Mouse (Mus musculus) limb, embryonic 15.5 days (tissue): ENCODE measurements around the gene Apaf1. TPM values are rescaled to one million over a fixed set of nuclear protein-coding genes. Genes with fewer than 3 reads are reported as not detected.

Experiments
- ATAC-seq: fragments of 200-750 bp; cut with Nextera tagmentation; 2 replicates; pipeline ENCODE4 v1.8.0; 2017; ENCODE audit warnings: low read depth, moderate TSS enrichment; ENCODE audit not compliant: insufficient number of reproducible peaks, low FRiP score, low TSS enrichment
- H3K27ac ChIP-seq: fragments of 300-500 bp; sonication (generic); 2 replicates; pipeline ENCODE4 v1.5.1; 2015; ENCODE audit warnings: moderate library complexity, mild to moderate bottlenecking, inconsistent platforms
- H3K27me3 ChIP-seq: fragments of 300-500 bp; sonication (generic); 2 replicates; pipeline ENCODE4 v1.6.1; 2015; ENCODE audit warnings: inconsistent platforms
- H3K36me3 ChIP-seq: fragments of 300-500 bp; sonication (generic); 2 replicates; pipeline ENCODE4 v1.6.1; 2015; ENCODE audit warnings: inconsistent platforms
- H3K4me1 ChIP-seq: fragments of 300-500 bp; sonication (generic); 2 replicates; pipeline ENCODE4 v1.6.1; 2015; ENCODE audit warnings: inconsistent platforms
- H3K4me2 ChIP-seq: fragments of 300-500 bp; sonication (generic); 2 replicates; pipeline ENCODE4 v1.6.1; 2015; ENCODE audit warnings: mild to moderate bottlenecking, inconsistent platforms
- H3K4me3 ChIP-seq: fragments of 300-500 bp; sonication (generic); 2 replicates; pipeline ENCODE4 v1.5.1; 2015; ENCODE audit warnings: mild to moderate bottlenecking, inconsistent platforms
- H3K9ac ChIP-seq: fragments of 300-500 bp; sonication (generic); 2 replicates; pipeline ENCODE4 v1.6.1; 2015; ENCODE audit warnings: inconsistent platforms
- H3K9me3 ChIP-seq: fragments of 300-500 bp; sonication (generic); 2 replicates; pipeline ENCODE4 v1.6.1; 2016; ENCODE audit warnings: inconsistent platforms
- WGBS: fragments of 180-500 bp; shearing (Covaris S2); methylation state at CpG from one replicate; pipeline ENCODE4 v1.1.7; 2015; 5-methylcytosine and 5-hydroxymethylcytosine counted together
- polyA plus RNA-seq: library from polyadenylated mRNA; unstranded; fragments of >200 nt; fragmentation: Nextera tagmentation; extraction: Ambion mirVana; gene quantifications from 2 replicates; pipeline ENCODE4 v1.2.1, GENCODE M21; 2015

Gene Apaf1
- polyA plus RNA-seq, 1 experiment from 2014 or later = 24.3 TPM

DNA sequence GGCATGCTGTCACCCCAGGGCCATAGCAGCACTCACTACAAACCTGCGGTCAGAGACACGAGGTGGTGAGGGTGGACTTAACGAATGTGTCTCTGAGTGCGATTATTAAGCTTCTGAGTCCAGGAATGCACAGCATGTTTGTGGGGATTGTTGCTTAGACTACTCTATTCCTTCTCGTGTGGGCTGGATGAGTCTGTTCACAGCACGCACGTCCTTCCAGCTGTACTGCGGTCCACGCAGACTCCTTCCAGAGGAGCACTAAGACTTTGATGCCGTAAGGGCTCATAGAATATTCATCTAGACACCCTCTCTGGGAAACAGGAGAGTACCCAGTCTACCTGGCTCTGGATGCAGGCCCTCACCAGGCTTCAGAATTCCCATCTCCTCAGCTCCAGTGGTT is 114.3 kb downstream of the Apaf1 start:
- H3K4me3 ChIP-seq = no peak overlapping the region
- H3K36me3 ChIP-seq = no peaks in the 10 kb centered on the region
- H3K9me3 ChIP-seq = no peaks in the 10 kb centered on the region
- no peak overlapping the region for H3K4me2 ChIP-seq
- ATAC-seq = no peak
- H3K4me1 ChIP-seq = peaks cover 18% of the 10 kb centered on the region
- H3K27me3 ChIP-seq = peaks cover 44% of the 10 kb centered on the region
- no peak overlapping the region for H3K9ac ChIP-seq
- H3K27ac ChIP-seq = no peak overlapping the region
- WGBS = 89% methylated on average over 10 of the region's 10 CpGs

DNA sequence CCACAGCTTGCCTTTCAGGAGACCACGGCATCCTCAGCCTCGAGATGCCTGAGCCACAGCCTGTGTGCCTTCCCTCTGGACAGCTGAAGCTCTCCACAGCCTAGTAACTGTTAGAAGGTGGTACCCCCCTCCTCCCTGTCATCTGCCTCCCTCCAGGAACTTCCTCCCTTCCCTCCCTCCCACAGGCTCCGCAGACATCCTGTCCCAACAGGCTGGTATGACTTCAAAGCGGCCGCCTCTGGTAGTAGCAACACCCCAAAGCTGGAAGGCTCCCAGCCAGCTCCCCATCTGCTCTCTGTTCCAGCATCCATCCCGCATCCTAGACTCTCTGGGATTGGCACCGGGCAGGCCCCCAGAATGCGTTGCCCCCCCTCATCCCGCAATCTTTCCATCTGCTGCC is 115.7 kb downstream of the Apaf1 start:
- ATAC-seq = no peak
- Histone ChIP-seq H3K4me2 (no peak overlapping the region), H3K36me3 (no peaks in the 10 kb centered on the region), H3K9me3 (no peaks in the 10 kb centered on the region), H3K4me1 (peaks cover 18% of the 10 kb centered on the region), H3K27ac (no peak overlapping the region), H3K27me3 (peaks cover 44% of the 10 kb centered on the region), H3K4me3 (no peak overlapping the region), H3K9ac (no peak overlapping the region)
- WGBS = 17% methylated on average over 9 of the region's 9 CpGs

DNA sequence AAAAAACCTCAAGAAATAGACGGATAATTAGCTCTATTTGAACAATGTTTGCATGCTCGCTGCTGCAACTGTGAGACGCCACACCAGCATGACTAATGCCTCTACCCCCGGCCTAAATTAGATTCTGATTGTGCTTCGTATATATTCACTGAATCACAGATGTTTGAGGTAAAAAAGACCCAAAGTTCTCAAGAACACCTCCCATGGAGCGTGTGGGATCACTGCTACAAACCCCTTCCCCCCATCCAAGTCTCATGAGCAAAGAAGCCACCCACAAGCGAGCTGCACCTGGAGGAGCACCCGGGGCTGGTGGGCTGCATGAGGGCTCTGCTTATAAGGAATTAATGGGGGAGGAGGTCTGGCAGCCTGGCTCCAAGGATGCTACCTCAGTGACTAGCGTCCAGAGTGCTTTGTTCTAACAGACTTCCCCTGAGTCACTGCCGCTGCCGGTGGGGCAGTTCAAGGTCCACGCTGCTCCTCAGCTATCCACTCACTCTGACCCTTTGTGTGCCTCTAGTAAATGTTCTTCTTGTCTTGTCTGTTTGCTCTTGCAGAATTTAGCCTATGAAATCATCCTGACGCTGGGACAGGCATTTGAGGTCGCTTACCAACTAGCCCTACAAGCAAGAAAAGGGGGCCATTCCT is 116.8 kb downstream of the Apaf1 start:
- ATAC-seq = no peak
- H3K4me1 ChIP-seq = peaks cover 18% of the 10 kb centered on the region
- no peaks in the 10 kb centered on the region for H3K9me3 ChIP-seq
- H3K36me3 ChIP-seq = no peaks in the 10 kb centered on the region
- H3K4me3 ChIP-seq = no peak overlapping the region
- no peak overlapping the region for H3K9ac ChIP-seq
- peaks cover 44% of the 10 kb centered on the region for H3K27me3 ChIP-seq
- H3K27ac ChIP-seq = no peak overlapping the region
- 57% methylated on average over 14 of the region's 14 CpGs for WGBS
- H3K4me2 ChIP-seq = no peak overlapping the region

DNA sequence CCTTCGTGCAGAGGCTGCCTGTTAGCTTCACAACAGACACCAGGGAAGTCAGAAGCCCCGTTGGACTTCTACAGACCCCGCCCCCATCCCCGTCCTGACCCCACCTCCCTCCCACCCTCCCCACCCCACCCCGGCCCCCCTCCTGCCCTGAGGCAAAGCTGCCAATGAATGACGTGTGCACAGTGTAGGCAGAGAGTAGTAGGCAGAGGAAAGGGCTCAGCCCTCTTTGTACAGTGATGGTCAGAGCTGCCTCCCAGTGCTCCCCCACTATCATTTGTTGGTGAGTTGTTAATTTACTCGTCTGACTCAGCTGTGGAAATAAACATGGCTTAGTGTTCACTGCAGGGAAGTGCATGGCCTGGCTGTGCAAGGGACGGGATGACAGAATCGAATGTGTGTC is 118.1 kb downstream of the Apaf1 start:
- Histone ChIP-seq H3K27ac (no peak overlapping the region), H3K4me1 (peaks cover 11% of the 10 kb centered on the region), H3K4me3 (no peak overlapping the region), H3K9me3 (no peaks in the 10 kb centered on the region), H3K36me3 (no peaks in the 10 kb centered on the region), H3K4me2 (no peak overlapping the region), H3K27me3 (peaks cover 36% of the 10 kb centered on the region), H3K9ac (no peak overlapping the region)
- WGBS = 21% methylated on average over 9 of the region's 9 CpGs
- ATAC-seq = no peak

DNA sequence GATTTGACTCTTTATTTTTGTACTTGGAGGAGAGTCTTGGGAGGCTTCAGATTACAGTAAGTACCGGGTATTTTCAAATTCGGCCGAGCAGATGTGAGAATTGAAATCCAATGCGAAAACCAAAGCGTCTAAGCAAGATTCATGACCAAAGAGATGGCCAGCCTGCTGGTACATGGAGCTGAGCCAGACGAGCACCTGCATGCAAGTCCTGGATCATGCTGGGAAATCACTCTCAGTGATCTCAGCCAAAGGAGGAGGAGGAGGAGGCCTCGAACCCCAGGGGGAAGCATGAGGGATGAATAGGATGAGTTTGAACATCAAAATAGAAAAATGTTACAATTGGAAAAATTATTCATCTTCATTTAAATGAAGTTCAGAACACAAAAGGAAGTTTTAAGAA is 122.2 kb downstream of the Apaf1 start:
- no peak for ATAC-seq

DNA sequence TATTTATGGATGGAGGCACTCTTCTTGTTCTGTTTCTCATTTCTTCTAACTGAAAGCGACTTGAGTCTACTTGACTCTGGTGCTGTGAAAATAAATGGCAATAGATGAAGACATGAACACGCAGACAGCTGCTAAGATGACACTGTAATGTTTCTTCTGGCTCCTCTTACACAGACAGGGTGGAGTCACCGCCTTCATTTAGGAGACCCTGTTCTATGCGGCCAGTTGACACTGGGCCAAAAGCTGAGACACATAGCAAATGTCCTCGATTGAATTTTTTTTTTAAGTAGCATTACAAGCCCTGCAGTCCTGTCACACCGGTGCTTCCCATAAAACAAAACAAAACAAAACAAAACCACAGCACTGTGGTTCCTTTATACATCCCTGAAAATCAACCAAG is 128.7 kb downstream of the Apaf1 start:
- no peak overlapping the region for H3K9ac ChIP-seq
- no peaks in the 10 kb centered on the region for H3K4me1 ChIP-seq
- no peaks in the 10 kb centered on the region for H3K9me3 ChIP-seq
- no peaks in the 10 kb centered on the region for H3K36me3 ChIP-seq
- no peak overlapping the region for H3K27ac ChIP-seq
- H3K4me3 ChIP-seq = no peak overlapping the region
- H3K4me2 ChIP-seq = no peak overlapping the region
- no peaks in the 10 kb centered on the region for H3K27me3 ChIP-seq
- 62% methylated on average over 6 of the region's 6 CpGs for WGBS
- ATAC-seq = no peak

More for the DNA sequence above, 122.2 kb downstream of the Apaf1 start:
- no peak overlapping the region for H3K4me3 ChIP-seq
- H3K36me3 ChIP-seq = no peaks in the 10 kb centered on the region
- no peak overlapping the region for H3K4me2 ChIP-seq
- 58% methylated on average over 7 of the region's 7 CpGs for WGBS
- H3K9me3 ChIP-seq = no peaks in the 10 kb centered on the region
- no peak overlapping the region for H3K9ac ChIP-seq
- no peak overlapping the region for H3K27ac ChIP-seq
- no peaks in the 10 kb centered on the region for H3K4me1 ChIP-seq
- no peaks in the 10 kb centered on the region for H3K27me3 ChIP-seq

DNA sequence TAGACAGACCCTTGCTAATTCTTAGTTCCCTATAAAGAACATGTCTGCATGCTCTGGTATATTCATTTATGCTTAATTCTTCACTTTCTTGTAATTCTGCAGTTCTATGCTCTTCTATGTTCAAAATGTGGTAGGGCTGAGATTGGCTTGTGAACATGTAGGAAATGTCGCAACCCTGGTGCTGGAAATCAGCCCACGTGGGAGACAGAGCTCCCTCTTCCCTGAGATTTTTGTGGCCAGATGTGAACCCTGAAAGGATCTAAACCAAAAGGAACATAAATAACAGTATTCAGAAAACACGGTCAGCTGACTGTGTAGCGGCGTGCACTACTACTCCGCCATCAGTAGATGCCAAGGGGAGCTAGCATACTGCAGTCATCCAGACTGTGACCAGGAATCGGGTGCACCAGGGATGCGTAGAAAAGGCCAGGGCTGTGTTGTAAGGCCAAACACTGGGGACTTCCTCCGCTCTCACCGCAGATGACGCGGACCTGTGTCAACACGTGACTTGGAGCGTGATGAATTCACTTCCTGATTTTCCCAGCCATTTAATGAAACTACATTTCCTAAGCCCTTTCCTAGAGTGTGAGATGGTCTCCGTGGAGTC is 129.4 kb downstream of the Apaf1 start:
- WGBS = 86% methylated on average over 15 of the region's 15 CpGs
- Histone ChIP-seq H3K9me3 (no peaks in the 10 kb centered on the region), H3K27me3 (no peaks in the 10 kb centered on the region), H3K4me2 (no peak overlapping the region), H3K9ac (no peak overlapping the region), H3K4me1 (no peaks in the 10 kb centered on the region), H3K4me3 (no peak overlapping the region), H3K27ac (no peak overlapping the region), H3K36me3 (no peaks in the 10 kb centered on the region)
- no peak for ATAC-seq

DNA sequence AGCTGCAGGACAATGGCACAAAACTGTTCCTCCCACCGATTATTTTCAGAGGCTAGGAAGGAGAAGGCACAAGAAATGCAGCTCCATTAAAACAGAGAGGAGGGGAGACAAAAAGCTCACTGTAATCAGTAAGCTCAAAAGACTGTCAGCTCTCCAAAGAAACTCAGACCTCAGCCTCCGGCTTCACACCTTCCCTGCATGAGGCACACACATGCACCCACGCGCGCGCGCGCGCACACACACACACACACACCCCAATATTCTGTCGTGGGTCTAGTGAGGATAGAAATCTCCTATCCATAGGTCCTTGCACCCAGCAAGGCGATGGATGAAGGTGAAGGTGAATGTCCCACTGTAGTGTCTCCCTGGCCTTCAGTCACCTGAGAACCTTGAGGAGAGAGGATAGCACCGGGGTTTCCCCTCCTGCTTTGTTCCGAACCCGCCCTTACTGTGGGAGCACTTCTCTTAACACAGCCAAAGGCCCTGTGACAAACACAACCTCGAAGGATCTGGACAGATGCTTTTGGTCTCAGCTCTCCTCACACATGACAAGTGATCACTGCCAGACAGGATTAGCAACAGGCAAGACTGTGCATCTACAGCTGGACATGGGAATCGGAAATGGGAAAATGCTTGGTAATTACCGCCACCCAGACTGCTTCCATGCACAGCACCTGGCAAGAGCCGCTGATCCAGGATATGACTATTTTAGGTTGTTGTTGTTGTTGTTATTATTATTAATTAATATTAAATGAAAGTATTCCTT is 134.8 kb downstream of the Apaf1 start:
- no peaks in the 10 kb centered on the region for H3K9me3 ChIP-seq
- H3K36me3 ChIP-seq = no peaks in the 10 kb centered on the region
- H3K4me1 ChIP-seq = no peaks in the 10 kb centered on the region
- H3K27me3 ChIP-seq = no peaks in the 10 kb centered on the region
- H3K4me3 ChIP-seq = no peak overlapping the region
- ATAC-seq = no peak
- no peak overlapping the region for H3K9ac ChIP-seq
- WGBS = 89% methylated on average over 18 of the region's 18 CpGs
- H3K4me2 ChIP-seq = no peak overlapping the region
- no peak overlapping the region for H3K27ac ChIP-seq

DNA sequence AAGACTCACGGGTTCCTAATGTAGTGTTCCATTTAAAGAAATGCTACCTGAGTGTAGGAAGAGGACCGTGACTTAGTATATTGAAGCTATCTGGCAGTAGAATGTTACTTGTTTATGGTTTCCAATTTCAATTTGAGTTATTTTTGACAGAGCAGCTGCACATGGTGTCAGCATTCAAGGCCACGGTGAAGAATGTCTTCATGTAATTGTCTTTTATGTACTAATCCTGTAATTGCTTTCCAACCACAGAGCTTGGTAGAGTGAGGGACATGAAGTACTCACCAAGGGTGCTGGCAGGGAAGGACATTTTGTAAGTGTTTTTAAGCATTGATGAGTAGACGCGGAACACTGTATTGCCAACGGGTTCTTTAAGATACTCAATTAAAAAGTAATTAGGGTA is 135.5 kb downstream of the Apaf1 start:
- no peak overlapping the region for H3K4me2 ChIP-seq
- WGBS = 77% methylated on average over 6 of the region's 6 CpGs
- H3K9me3 ChIP-seq = no peaks in the 10 kb centered on the region
- H3K27me3 ChIP-seq = no peaks in the 10 kb centered on the region
- no peaks in the 10 kb centered on the region for H3K4me1 ChIP-seq
- no peak overlapping the region for H3K4me3 ChIP-seq
- ATAC-seq = no peak
- no peak overlapping the region for H3K27ac ChIP-seq
- no peak overlapping the region for H3K9ac ChIP-seq
- no peaks in the 10 kb centered on the region for H3K36me3 ChIP-seq

DNA sequence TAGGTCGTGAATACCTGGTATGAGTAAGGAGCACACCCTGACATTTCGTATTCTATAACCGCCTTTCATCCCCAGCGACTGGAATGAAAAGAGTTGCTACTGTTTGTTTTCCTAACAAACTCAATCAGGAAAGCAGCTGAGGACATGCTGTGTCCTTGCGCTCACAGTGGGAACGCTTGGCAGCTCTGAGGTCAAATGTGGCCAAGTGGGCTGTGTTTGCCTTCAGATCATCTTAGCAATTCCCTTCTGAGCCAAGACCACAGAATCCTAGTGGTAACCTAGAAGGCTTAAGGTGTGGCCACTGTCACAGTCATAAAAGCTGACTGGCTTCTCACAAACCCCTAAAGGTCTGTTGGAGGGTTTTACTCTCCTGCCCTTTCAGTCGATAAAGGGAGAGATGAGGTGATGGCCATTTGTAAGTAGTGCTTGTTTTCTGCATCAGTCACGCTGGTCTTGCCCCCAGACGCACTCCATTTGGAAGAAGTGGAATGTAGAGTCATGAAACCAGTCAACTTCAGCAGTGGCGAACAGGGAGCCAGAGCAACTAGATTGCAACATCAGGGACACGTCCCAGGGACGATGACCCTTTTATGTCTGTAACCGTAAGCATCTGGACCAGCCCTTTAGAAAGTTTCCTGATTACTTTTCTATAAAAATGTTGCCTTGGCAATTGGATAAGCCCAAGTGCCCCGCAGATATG is 140.4 kb downstream of the Apaf1 start:
- Histone ChIP-seq H3K9ac (no peak overlapping the region), H3K36me3 (no peaks in the 10 kb centered on the region), H3K4me2 (no peak overlapping the region), H3K27ac (no peak overlapping the region), H3K4me3 (no peak overlapping the region), H3K27me3 (no peaks in the 10 kb centered on the region), H3K4me1 (0 out of 2 replicates have a peak, but pooled peaks cover 4% of the 10 kb centered on the region), H3K9me3 (no peaks in the 10 kb centered on the region)
- ATAC-seq = no peak
- WGBS = 85% methylated on average over 14 of the region's 14 CpGs

DNA sequence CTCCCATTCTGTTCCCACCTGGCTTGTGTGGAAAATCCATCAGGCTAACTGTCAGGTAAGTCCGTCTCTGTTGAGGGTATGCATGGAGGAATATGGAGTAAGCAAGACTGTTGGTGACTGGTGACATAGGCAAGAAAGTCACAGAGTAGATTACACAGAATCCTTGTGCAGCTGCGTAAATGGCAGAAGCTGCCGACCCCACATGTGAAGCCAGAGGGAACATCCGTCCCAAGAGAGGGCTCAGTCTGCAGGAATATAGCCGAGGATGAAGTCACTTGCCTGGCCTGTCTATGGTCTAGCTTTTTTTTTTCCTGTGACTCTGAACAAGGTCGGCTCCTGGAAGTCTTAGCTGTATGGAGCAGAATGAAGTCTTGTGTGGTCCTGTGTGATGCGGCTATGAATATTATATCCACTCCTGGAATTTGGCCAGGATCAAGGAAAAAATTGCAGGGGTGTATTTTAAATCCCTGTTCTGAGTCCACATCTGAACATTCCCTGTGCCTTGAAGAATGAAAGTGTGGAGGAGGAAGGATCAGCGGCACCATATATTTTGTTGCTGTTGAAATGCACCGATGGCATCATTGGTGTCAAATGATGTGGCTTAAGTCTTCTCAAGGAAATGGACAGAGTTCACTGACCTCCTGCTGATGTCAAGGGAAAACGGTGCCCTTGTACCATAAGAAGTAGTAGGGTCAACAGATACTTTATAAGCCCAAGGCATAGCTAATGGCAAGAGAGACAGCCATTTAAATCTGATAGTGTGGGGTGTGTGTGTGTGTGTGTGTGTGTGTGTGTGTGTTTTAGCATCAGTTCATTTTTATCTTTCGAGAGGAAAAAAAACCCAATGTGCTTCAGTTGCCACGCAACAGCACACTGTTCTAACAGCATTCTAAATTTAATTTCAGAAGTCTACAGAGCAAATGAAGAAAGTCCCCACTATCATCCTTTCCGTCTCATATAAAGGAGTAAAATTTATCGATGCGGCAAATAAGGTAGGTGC is 141.7 kb downstream of the Apaf1 start:
- no peak for ATAC-seq

More for the DNA sequence above, 141.7 kb downstream of the Apaf1 start:
- H3K9ac ChIP-seq = no peak overlapping the region
- WGBS = 70% methylated on average over 15 of the region's 15 CpGs
- no peaks in the 10 kb centered on the region for H3K27me3 ChIP-seq
- no peak overlapping the region for H3K4me2 ChIP-seq
- no peak overlapping the region for H3K4me3 ChIP-seq
- no peaks in the 10 kb centered on the region for H3K36me3 ChIP-seq
- no peak overlapping the region for H3K27ac ChIP-seq
- H3K4me1 ChIP-seq = 0 out of 2 replicates have a peak, but pooled peaks cover 4% of the 10 kb centered on the region
- no peaks in the 10 kb centered on the region for H3K9me3 ChIP-seq
